Mouse (Mus musculus): ENCODE measurements at regions not wholly inside any gene's neighbourhood (a gene's known extent, or its start where the extent isn't known, plus 50 kb on each side); places are given as distances from the start of the nearest gene placed in this dataset.

DNA sequence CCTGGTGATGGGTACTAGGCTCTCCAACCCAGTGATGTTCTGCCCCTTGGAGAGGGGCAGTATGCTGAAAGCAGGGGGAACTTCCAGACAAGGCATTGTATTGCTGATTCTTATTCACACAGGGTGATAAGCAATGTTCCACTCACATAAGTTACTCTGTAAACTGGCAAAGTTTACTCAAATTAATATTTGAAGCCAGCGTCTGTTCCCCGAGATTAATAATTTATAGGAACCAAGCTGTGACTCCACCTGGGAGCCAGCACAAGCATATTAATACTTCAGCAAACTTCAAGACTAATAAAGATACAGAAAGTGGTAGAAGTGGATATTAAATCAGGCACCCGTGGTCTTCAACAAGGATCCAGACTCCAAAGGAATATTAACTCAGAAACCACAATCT is 114.0 kb downstream of the Akap11 start:
- TF ChIP-seq CTCF (IDR thresholded peaks at IDR 0.05) (no peak), EP300 (IDR thresholded peaks at IDR 0.05) (no peak)

All from lung, postnatal 0 days (tissue).